Mouse (Mus musculus) liver, embryonic 11.5 days (tissue): ENCODE measurements around the gene Exo5. TPM values are rescaled to one million over a fixed set of nuclear protein-coding genes. Genes with fewer than 3 reads are reported as not detected.

Experiments used
- ATAC-seq: fragments of 200-750 bp; cut with Nextera tagmentation; replicated peaks from 2 replicates; pipeline ENCODE4 v1.8.0; 2017; ENCODE audit warnings: moderate number of reproducible peaks, mild to moderate bottlenecking, moderate TSS enrichment, moderate library complexity; ENCODE audit not compliant: low FRiP score
- DNase-seq: peaks from one replicate; pipeline ENCODE4 v3.0.0-alpha.2; 2017; ENCODE audit warnings: low spot score
- H3K27ac ChIP-seq: fragments of 300-500 bp; sonication (generic); 2 replicates; pipeline ENCODE4 v1.5.1; 2014; ENCODE audit warnings: mild to moderate bottlenecking, low read depth, low read length, control low read depth
- H3K27me3 ChIP-seq: fragments of 300-500 bp; sonication (generic); replicated peaks from 2 replicates; pipeline ENCODE4 v1.6.1; 2014; ENCODE audit warnings: low read length, mixed read lengths; ENCODE audit not compliant: control insufficient read depth, insufficient read depth
- H3K36me3 ChIP-seq: fragments of 300-500 bp; sonication (generic); 2 replicates; pipeline ENCODE4 v1.6.1; 2014; ENCODE audit warnings: mild to moderate bottlenecking, low read length, moderate library complexity, mixed read lengths; ENCODE audit not compliant: control insufficient read depth, insufficient read depth
- H3K4me1 ChIP-seq: fragments of 300-500 bp; sonication (generic); replicated peaks from 2 replicates; pipeline ENCODE4 v1.6.1; 2014; ENCODE audit warnings: low read length, mixed read lengths; ENCODE audit not compliant: control insufficient read depth, insufficient read depth
- H3K4me2 ChIP-seq: fragments of 300-500 bp; sonication (generic); 2 replicates; pipeline ENCODE4 v1.6.1; 2014; ENCODE audit warnings: mild to moderate bottlenecking, control low read depth, moderate library complexity
- H3K4me3 ChIP-seq: fragments of 300-500 bp; sonication (generic); 2 replicates; pipeline ENCODE4 v1.5.1; 2014; ENCODE audit warnings: low read depth, low read length, control low read depth
- H3K9ac ChIP-seq: fragments of 300-500 bp; sonication (generic); 2 replicates; pipeline ENCODE4 v1.6.1; 2014; ENCODE audit warnings: low read depth, low read length, control low read depth
- H3K9me3 ChIP-seq: fragments of 300-500 bp; sonication (generic); 2 replicates; pipeline ENCODE4 v1.6.1; 2016; ENCODE audit warnings: low read length, inconsistent platforms, mixed read lengths; ENCODE audit not compliant: control insufficient read depth
- WGBS: fragments of 180-500 bp; shearing (Covaris S2); extraction: QIAGEN DNeasy Blood & Tissue Kit; methylation state at CpG from one replicate; pipeline ENCODE4 v1.1.7; 2014; 5-methylcytosine and 5-hydroxymethylcytosine counted together
- polyA plus RNA-seq: library from polyadenylated mRNA; unstranded; fragments of >200 nt; fragmentation: Nextera tagmentation; extraction: Ambion mirVana; gene quantifications from 2 replicates; pipeline ENCODE4 v1.2.1, GENCODE M21; 2014

Exo5 gene
- polyA plus RNA-seq, 1 experiment from 2014 or later, result 17.7 TPM

DNA sequence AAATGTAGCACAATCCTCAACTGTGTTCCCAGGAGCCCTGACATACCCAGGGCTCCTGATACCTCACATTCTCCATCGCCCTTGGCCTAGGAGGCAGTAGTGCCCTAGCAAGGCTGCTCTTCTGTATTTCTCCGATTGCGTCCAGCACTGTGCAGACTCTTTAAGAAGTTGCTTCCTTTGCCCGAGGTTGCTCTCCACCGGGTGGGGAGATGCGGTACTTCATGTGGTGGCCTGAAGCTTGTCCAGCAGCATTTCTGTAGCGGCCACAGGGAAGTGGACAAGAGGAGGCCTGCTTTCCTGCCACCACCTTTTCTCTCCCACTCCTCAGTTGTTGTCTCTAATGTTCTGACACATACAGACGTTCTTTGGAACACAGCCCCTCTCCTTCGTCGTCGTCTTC is 30.2 kb downstream of the Exo5 start:
- Histone ChIP-seq H3K36me3 (no peaks in the 10 kb centered on the region), H3K27ac (no peak overlapping the region), H3K9me3 (no peaks in the 10 kb centered on the region), H3K27me3 (no peaks in the 10 kb centered on the region; the same call in none of the 2 replicates), H3K4me1 (no peaks in the 10 kb centered on the region), H3K4me3 (no peak overlapping the region), H3K9ac (no peak overlapping the region), H3K4me2 (no peak overlapping the region)
- 75% methylated on average over 11 of the region's 11 CpGs for WGBS
- DNase-seq (no peak), ATAC-seq (no peak)

DNA sequence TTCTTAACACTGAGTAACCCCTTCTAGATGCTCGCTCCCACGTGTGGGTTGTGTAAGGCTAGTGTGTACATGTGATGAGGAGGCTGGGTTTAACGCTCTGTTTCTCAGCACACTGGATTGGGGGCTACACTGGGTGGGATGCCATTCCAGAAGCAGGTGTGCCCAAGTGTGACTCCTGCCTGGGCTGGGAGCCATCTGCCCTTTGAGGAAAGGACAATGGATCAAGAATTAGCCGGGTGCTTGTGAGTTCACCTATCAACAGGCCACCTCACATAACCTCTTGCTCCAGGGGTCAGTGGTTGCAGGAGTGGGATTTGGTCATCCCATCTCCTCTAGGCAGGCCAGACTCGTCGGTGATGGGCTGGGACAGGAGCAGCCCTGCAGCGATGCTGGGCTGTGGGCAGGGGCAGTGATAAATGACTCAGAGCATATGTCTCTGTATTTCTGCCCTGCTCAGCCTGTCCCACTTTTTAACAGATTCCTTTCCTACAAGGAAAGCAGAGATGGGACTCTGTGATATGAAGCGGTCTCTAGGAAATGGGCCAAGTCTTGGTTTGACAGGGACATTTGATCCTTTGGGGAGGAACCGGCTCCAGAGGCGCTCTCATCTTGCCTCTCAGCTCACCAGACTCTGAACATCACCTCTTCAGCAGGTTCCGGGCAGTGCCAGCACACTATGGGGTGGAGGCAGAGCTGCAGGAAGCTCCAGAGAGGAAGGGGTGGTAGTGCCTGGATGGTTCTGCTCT is 31.0 kb downstream of the Exo5 start:
- no peak for DNase-seq
- H3K36me3 ChIP-seq, result no peaks in the 10 kb centered on the region
- no peak overlapping the region for H3K4me2 ChIP-seq
- no peak overlapping the region for H3K4me3 ChIP-seq
- H3K27ac ChIP-seq, result no peak overlapping the region
- WGBS, result 67% methylated on average over 11 of the region's 11 CpGs
- H3K9ac ChIP-seq, result no peak overlapping the region
- H3K9me3 ChIP-seq, result no peaks in the 10 kb centered on the region
- no peaks in the 10 kb centered on the region; the same call in none of the 2 replicates for H3K27me3 ChIP-seq
- H3K4me1 ChIP-seq, result no peaks in the 10 kb centered on the region
- ATAC-seq, result no peak

DNA sequence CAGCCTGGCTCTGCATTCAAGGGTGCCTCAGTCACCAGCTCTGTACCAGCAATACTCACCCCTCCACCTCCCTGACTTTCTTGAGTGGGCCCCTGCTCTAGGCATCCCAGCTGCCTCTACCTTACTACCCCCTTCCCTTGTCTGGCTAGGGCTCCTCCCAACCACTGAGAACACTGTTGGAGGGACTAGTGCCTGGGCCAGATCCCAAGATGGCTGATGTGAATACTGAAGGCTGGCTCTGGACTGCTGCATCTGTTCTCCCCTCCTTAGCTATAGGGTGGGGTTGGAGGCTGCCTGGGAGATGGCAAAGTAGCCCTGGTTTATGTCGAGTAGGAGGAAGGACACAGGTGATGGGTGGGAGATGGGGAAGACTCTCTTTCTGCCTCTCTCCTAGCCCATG is 32.3 kb downstream of the Exo5 start:
- Histone ChIP-seq H3K36me3 (no peaks in the 10 kb centered on the region), H3K27ac (no peak overlapping the region), H3K4me2 (no peak overlapping the region), H3K4me1 (no peaks in the 10 kb centered on the region), H3K9me3 (no peaks in the 10 kb centered on the region), H3K27me3 (no peaks in the 10 kb centered on the region; the same call in none of the 2 replicates), H3K4me3 (no peak overlapping the region), H3K9ac (no peak overlapping the region)
- DNase-seq, result no peak
- no peak for ATAC-seq
- 44% methylated on average over 1 of the region's 1 CpGs for WGBS

DNA sequence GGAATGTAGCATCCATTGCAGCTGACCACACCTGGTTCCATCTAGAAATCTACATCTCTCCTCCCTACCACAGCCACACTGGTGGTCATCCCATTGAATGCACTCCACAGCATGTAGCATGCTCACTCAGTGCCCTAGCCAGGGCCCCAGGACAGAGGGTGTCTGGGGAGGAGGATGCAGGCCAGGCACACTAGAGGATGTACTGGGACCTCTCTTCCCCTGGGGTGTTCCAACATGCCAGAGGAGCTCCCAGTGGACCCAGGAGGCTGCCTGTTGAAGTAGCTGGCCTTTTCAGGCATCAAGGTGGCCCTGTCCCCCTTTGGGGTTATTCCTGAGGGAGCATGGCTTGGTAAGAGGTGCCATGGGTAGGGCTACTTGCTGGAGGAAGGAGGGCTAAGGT is 32.9 kb downstream of the Exo5 start:
- Histone ChIP-seq H3K27me3 (no peaks in the 10 kb centered on the region; the same call in none of the 2 replicates), H3K4me3 (no peak overlapping the region), H3K4me1 (no peaks in the 10 kb centered on the region), H3K27ac (no peak overlapping the region), H3K4me2 (no peak overlapping the region), H3K9me3 (no peaks in the 10 kb centered on the region), H3K9ac (no peak overlapping the region), H3K36me3 (no peaks in the 10 kb centered on the region)
- DNase-seq, result no peak
- ATAC-seq, result no peak

DNA sequence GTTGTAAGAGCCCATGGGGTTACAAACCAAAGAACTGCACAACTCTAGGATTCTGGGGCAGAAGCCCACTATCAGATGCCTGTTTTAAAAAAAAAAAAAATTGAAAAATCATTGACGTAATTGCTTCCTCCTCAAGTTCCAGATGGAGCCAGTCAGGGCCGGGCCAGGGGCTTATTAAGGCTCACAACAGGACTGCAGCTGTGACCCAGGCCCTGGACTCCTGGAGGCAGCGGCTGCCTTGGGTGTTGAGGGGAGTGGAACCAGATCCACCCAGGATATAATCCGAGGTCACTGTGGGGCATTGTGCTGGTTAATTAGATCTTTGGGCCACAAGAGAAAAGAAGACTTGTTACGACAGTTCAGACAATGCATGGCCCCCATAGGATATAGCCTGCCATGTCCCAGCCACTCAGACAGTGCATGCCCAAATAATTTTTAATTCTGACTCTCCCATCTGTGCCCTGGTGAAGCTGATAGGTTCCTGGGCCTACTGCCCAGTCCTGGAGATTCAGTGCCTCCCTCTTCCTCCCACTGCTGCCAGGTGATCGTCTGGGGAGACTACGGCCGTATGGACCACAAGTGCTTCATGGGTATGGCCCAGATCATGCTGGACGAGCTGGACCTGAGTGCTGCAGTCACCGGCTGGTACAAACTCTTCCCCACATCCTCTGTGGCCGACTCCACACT is 33.9 kb downstream of the Exo5 start:
- Histone ChIP-seq H3K36me3 (no peaks in the 10 kb centered on the region), H3K4me2 (no peak overlapping the region), H3K4me1 (no peaks in the 10 kb centered on the region), H3K27me3 (no peaks in the 10 kb centered on the region; the same call in none of the 2 replicates), H3K9ac (no peak overlapping the region), H3K9me3 (no peaks in the 10 kb centered on the region), H3K4me3 (no peak overlapping the region), H3K27ac (no peak overlapping the region)
- ATAC-seq, result no peak
- no peak for DNase-seq
- 76% methylated on average over 11 of the region's 11 CpGs for WGBS

DNA sequence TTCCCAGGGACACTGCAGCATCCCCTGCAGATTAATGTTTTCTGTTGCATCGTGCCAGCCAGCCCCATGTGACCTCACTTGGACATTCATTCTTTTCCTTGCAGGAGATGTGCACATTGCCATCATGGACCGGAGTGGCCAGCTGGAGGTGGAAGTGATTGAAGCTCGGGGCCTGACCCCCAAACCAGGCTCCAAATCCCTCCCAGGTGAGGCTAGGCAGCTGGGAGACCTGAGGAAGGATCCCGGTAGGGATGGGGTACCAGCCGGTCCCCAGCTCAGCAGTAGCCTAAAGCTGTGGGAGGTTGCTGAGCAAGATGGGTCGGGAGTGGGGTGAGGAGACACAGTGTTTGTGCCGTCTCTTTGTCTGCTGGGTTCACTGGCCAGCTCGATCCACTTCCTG is 35.9 kb downstream of the Exo5 start:
- WGBS, result 67% methylated on average over 8 of the region's 8 CpGs
- Histone ChIP-seq H3K9ac (no peak overlapping the region), H3K4me3 (no peak overlapping the region), H3K27me3 (no peaks in the 10 kb centered on the region; the same call in 1 of the 2 replicates), H3K4me2 (no peak overlapping the region), H3K36me3 (no peaks in the 10 kb centered on the region), H3K27ac (no peak overlapping the region), H3K9me3 (no peaks in the 10 kb centered on the region), H3K4me1 (peaks cover 8% of the 10 kb centered on the region; the same call in 1 of the 2 replicates)
- ATAC-seq (no peak), DNase-seq (no peak)

DNA sequence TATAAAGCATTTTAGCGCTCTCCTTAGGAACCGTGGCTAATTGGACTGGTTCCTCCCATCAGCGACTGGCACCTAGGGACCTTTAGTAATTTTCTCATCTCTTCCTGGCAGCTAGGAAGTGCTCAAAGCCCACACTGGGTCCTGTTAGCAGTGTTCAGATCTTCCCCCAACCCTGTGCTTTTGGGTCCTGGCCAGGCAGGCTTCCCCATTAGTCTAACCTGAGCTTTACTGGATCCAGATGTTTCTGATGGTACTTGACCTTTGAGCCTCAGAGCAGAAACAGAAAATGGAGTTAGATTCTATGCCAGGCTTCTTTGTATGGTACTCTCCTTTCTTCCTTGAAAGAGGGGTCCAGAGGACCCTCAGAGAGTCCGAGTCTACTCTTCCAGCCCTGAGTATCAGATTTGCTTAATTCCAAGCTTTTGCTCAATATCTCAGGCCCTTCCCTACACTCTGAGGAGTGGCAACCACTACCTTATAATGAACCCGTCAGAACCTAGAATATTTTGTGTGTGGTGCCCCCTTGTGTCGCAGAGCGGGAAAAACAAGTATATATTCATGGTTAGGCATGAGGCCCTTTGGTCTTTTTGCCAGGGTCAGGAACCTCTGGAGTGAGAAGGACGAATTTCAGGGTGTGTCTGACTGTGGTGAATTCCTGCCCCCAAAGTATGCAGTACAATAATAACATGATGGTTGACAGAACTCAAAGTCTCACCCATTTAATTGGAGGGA is 37.3 kb downstream of the Exo5 start:
- DNase-seq (no peak), ATAC-seq (peak; percentile 34; the same call in 1 of the 2 replicates)
- peaks cover 8% of the 10 kb centered on the region; the same call in 1 of the 2 replicates for H3K4me1 ChIP-seq
- H3K36me3 ChIP-seq, result no peaks in the 10 kb centered on the region
- no peaks in the 10 kb centered on the region for H3K9me3 ChIP-seq
- H3K4me3 ChIP-seq, result no peak overlapping the region
- 31% methylated on average over 8 of the region's 8 CpGs for WGBS
- no peak overlapping the region for H3K4me2 ChIP-seq
- H3K27me3 ChIP-seq, result no peaks in the 10 kb centered on the region
- H3K27ac ChIP-seq, result no peak overlapping the region
- no peak overlapping the region for H3K9ac ChIP-seq

DNA sequence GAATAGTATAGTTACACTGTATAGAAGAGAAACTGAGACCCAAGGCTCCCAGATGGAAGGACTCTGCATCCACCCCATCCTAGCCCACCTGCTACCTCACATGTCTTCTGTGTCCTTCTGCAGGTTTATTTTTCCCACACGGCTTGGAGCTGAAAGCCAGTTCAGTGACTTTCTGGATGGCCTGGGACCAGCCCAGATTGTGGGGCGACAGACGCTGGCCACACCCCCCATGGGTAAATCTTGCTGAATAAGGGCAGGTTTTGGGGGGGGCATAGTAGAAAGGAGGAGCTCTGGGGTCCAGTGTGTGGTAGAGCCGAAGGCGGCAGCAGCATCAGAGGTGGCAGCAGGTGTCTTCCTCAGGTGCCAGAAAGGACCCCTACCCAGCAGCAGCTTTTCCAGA is 38.0 kb downstream of the Exo5 start:
- H3K4me3 ChIP-seq, result no peak overlapping the region
- 80% methylated on average over 5 of the region's 5 CpGs for WGBS
- no peak for DNase-seq

More for the DNA sequence above, 38.0 kb downstream of the Exo5 start:
- H3K4me2 ChIP-seq, result no peak overlapping the region
- ATAC-seq, result no peak
- H3K27ac ChIP-seq, result no peak overlapping the region
- no peaks in the 10 kb centered on the region for H3K27me3 ChIP-seq
- H3K36me3 ChIP-seq, result no peaks in the 10 kb centered on the region
- peaks cover 8% of the 10 kb centered on the region; the same call in 1 of the 2 replicates for H3K4me1 ChIP-seq
- no peak overlapping the region for H3K9ac ChIP-seq
- no peaks in the 10 kb centered on the region for H3K9me3 ChIP-seq
